Mouse (Mus musculus) B cell, adult (primary cell): Measurements from ENCODE around the gene Figla. TPM values are rescaled to one million over a fixed set of nuclear protein-coding genes. Genes with fewer than 3 reads are reported as not detected.

Experiments used
- total RNA-seq: library from RNA; stranded (reverse); gene quantifications from 4 replicates; pipeline ENCODE4 v1.2.4, GENCODE M21; 2023; ENCODE audit not compliant: inconsistent age

The Figla gene
- not detected in 4 replicates for total RNA-seq

GRCm38 (mm10) chr6:86015871-86016270 is at the start of gene Figla:
TSS of gene Figla (plus strand) at chr6:86016171.

GRCm38 (mm10) chr6:86028601-86029322 is 12.8 kb downstream of the Figla start, which contains the start of gene Add2:
TSS of gene Add2 (plus strand) at chr6:86028681.

Other genes with a start within 250 kb of the Figla start
- gene Nat8f6, start 195.2 kb upstream of the Figla start, total RNA-seq = not detected in 4 replicates
- not detected in 4 replicates for gene Nat8f5, start 195.2 kb upstream of the Figla start, total RNA-seq
- not detected in 4 replicates for gene Nat8, start 184.1 kb upstream of the Figla start, total RNA-seq
- 0.16 TPM in 1 of 4 replicates, not detected in the others for gene Nat8f2, start 147.0 kb upstream of the Figla start, total RNA-seq
- 1.6 to 4.6 TPM (median 2.6 TPM) in 4 replicates for gene Nat8f4, start 111.3 kb upstream of the Figla start, total RNA-seq
- gene Tprkb, start 104.3 kb upstream of the Figla start, total RNA-seq = 15.3 to 19.3 TPM (median 17.7 TPM) in 4 replicates
- gene Nat8f1, start 100.5 kb upstream of the Figla start, total RNA-seq = 2.1 to 4.3 TPM (median 3.7 TPM) in 4 replicates
- 198 to 224 TPM (median 216 TPM) in 4 replicates for gene Dusp11, start 54.5 kb upstream of the Figla start, total RNA-seq
- gene Add2, start 12.5 kb downstream of the Figla start, total RNA-seq = not detected in 4 replicates
- 0.74 to 1.8 TPM (median 1.3 TPM) in 4 replicates for gene Tgfa, start 179.1 kb downstream of the Figla start, total RNA-seq